Mouse (Mus musculus): Measurements from ENCODE around the gene Rnf40.

DNA sequence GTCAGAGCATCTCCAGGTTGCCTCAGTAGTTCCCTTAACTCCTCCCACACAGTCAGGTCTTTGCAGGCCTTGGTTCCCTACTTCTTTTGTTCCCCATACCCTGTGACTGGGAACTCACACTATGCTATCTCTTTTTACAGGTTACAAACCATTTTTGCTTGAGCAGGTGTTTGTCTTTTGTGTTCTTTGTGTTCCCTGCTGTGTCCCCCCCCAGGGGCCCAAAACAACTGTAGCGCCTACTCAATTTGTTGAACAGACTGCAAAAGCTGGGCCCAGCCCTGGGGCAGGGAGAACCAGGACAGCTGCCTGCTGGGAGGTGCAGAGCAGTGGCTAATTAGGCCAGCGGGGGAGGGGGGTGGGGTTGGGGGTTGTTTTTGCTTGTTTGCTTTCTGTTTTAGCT lies 29.4 kb downstream of the Rnf40 start:
- TF ChIP-seq CTCF (IDR thresholded peaks at IDR 0.05; ENCODE audit: low read depth, low read length) (no peak), POLR2A (IDR thresholded peaks at IDR 0.05; ENCODE audit: extremely low read depth, insufficient read depth, low read length) (no peak)

Measured in liver, adult 2 months (tissue).